Mouse (Mus musculus) limb, embryonic 10.5 days (tissue): ENCODE measurements at regions not wholly inside any gene's neighbourhood (a gene's known extent, or its start where the extent isn't known, plus 50 kb on each side); places are given as distances from the start of the nearest gene placed in this dataset.

Experiments used
- DNase-seq: peaks from one replicate; pipeline ENCODE4 v3.0.0-alpha.2; 2017; ENCODE audit warnings: low spot score
- H3K27ac ChIP-seq: fragments of 300-500 bp; sonication (generic); 2 replicates; pipeline ENCODE4 v1.5.1; 2016; ENCODE audit warnings: mild to moderate bottlenecking
- H3K27me3 ChIP-seq: fragments of 300-500 bp; sonication (generic); 2 replicates; pipeline ENCODE4 v1.6.1; 2016; ENCODE audit warnings: low read depth, mild to moderate bottlenecking; ENCODE audit not compliant: poor library complexity, severe bottlenecking
- H3K36me3 ChIP-seq: fragments of 300-500 bp; sonication (generic); 2 replicates; pipeline ENCODE4 v1.6.1; 2016; ENCODE audit warnings: mild to moderate bottlenecking, moderate library complexity
- H3K4me1 ChIP-seq: fragments of 300-500 bp; sonication (generic); 2 replicates; pipeline ENCODE4 v1.6.1; 2016
- H3K4me3 ChIP-seq: fragments of 300-500 bp; sonication (generic); 2 replicates; pipeline ENCODE4 v1.5.1; 2016; ENCODE audit warnings: mild to moderate bottlenecking, moderate library complexity
- H3K9me3 ChIP-seq: fragments of 300-500 bp; sonication (generic); replicated peaks from 2 replicates; pipeline ENCODE4 v1.6.1; 2016; ENCODE audit warnings: mild to moderate bottlenecking
- WGBS: fragments of 180-500 bp; shearing (Covaris S2); methylation state at CpG from one replicate; pipeline ENCODE4 v1.1.7; 2016; 5-methylcytosine and 5-hydroxymethylcytosine counted together

GRCm38 (mm10) chr5:15773839-15774238, 59.8 kb upstream of the Speer4c start:
- H3K27me3 ChIP-seq, result no peaks in the 10 kb centered on the region
- WGBS, result 48% methylated on average over 3 of the region's 3 CpGs
- DNase-seq, result no peak
- H3K4me1 ChIP-seq, result no peaks in the 10 kb centered on the region
- H3K36me3 ChIP-seq, result no peaks in the 10 kb centered on the region
- no peak overlapping the region for H3K27ac ChIP-seq
- H3K4me3 ChIP-seq, result no peak overlapping the region
- H3K9me3 ChIP-seq, result no peaks in the 10 kb centered on the region

- H3K27me3 ChIP-seq, result no peaks in the 10 kb centered on the region
- no peak for DNase-seq
- no peaks in the 10 kb centered on the region for H3K4me1 ChIP-seq
- WGBS, result 32% methylated on average over 3 of the region's 3 CpGs
- H3K27ac ChIP-seq, result no peak overlapping the region
- no peaks in the 10 kb centered on the region for H3K36me3 ChIP-seq
- no peaks in the 10 kb centered on the region for H3K9me3 ChIP-seq
- no peak overlapping the region for H3K4me3 ChIP-seq
Observed at GRCm38 (mm10) chr5:15774567-15774966, 60.5 kb upstream of the Speer4c start.

- 91% methylated on average over 3 of the region's 3 CpGs for WGBS
- H3K36me3 ChIP-seq, result no peaks in the 10 kb centered on the region
- no peak overlapping the region for H3K27ac ChIP-seq
- H3K27me3 ChIP-seq, result no peaks in the 10 kb centered on the region
- H3K9me3 ChIP-seq, result no peaks in the 10 kb centered on the region
- H3K4me3 ChIP-seq, result no peak overlapping the region
- no peaks in the 10 kb centered on the region for H3K4me1 ChIP-seq
- DNase-seq, result no peak
Observed at GRCm38 (mm10) chr5:15776106-15776505, 62.0 kb upstream of the Speer4c start.

- no peaks in the 10 kb centered on the region for H3K27me3 ChIP-seq
- H3K4me1 ChIP-seq, result no peaks in the 10 kb centered on the region
- WGBS, result 92% methylated on average over 5 of the region's 5 CpGs
- no peak overlapping the region for H3K4me3 ChIP-seq
- no peaks in the 10 kb centered on the region for H3K9me3 ChIP-seq
- H3K36me3 ChIP-seq, result no peaks in the 10 kb centered on the region
- no peak overlapping the region for H3K27ac ChIP-seq
- no peak for DNase-seq
Observed at GRCm38 (mm10) chr5:15803583-15803982, 89.5 kb upstream of the Speer4c start.

GRCm38 (mm10) chr5:15816864-15817263, 102.8 kb upstream of the Speer4c start:
- H3K9me3 ChIP-seq, result no peaks in the 10 kb centered on the region
- WGBS, result 79% methylated on average over 3 of the region's 3 CpGs
- no peaks in the 10 kb centered on the region for H3K4me1 ChIP-seq

GRCm38 (mm10) chr5:15817366-15817765, 103.3 kb upstream of the Speer4c start:
- Histone ChIP-seq H3K4me3 (no peak overlapping the region), H3K27ac (no peak overlapping the region), H3K27me3 (no peaks in the 10 kb centered on the region), H3K9me3 (no peaks in the 10 kb centered on the region), H3K36me3 (no peaks in the 10 kb centered on the region), H3K4me1 (no peaks in the 10 kb centered on the region)
- 55% methylated on average over 3 of the region's 3 CpGs for WGBS
- no peak for DNase-seq

More at GRCm38 (mm10) chr5:15816864-15817263, 102.8 kb upstream of the Speer4c start:
- H3K4me3 ChIP-seq, result no peak overlapping the region
- DNase-seq, result no peak
- H3K27ac ChIP-seq, result no peak overlapping the region
- no peaks in the 10 kb centered on the region for H3K27me3 ChIP-seq
- no peaks in the 10 kb centered on the region for H3K36me3 ChIP-seq

- H3K4me1 ChIP-seq, result no peaks in the 10 kb centered on the region
- H3K27me3 ChIP-seq, result no peaks in the 10 kb centered on the region
- WGBS, result 81% methylated on average over 3 of the region's 3 CpGs
- no peaks in the 10 kb centered on the region for H3K36me3 ChIP-seq
- no peaks in the 10 kb centered on the region for H3K9me3 ChIP-seq
- no peak for DNase-seq
- no peak overlapping the region for H3K4me3 ChIP-seq
- H3K27ac ChIP-seq, result no peak overlapping the region
Observed at GRCm38 (mm10) chr5:15822989-15823388, 108.9 kb upstream of the Speer4c start.

- Histone ChIP-seq H3K27me3 (no peaks in the 10 kb centered on the region), H3K9me3 (0 out of 2 replicates have a peak, but pooled peaks cover 2% of the 10 kb centered on the region), H3K27ac (no peak overlapping the region), H3K36me3 (no peaks in the 10 kb centered on the region), H3K4me3 (no peak overlapping the region), H3K4me1 (no peaks in the 10 kb centered on the region)
- WGBS, result 79% methylated on average over 1 of the region's 1 CpGs
- DNase-seq, result no peak
Observed at GRCm38 (mm10) chr5:15831527-15831926, 103.0 kb upstream of the Cacna2d1 start.

GRCm38 (mm10) chr5:15832338-15832737, 102.2 kb upstream of the Cacna2d1 start:
- no peaks in the 10 kb centered on the region for H3K36me3 ChIP-seq
- H3K27ac ChIP-seq, result no peak overlapping the region
- DNase-seq, result no peak
- H3K9me3 ChIP-seq, result 0 out of 2 replicates have a peak, but pooled peaks cover 2% of the 10 kb centered on the region
- no peaks in the 10 kb centered on the region for H3K4me1 ChIP-seq
- WGBS, result 95% methylated on average over 1 of the region's 1 CpGs
- H3K4me3 ChIP-seq, result no peak overlapping the region
- H3K27me3 ChIP-seq, result no peaks in the 10 kb centered on the region

- H3K27ac ChIP-seq, result no peak overlapping the region
- DNase-seq, result peak; percentile 76
- no peaks in the 10 kb centered on the region for H3K36me3 ChIP-seq
- no peak overlapping the region for H3K4me3 ChIP-seq
- no peaks in the 10 kb centered on the region for H3K9me3 ChIP-seq
- 40% methylated on average over 17 of the region's 17 CpGs for WGBS
- no peaks in the 10 kb centered on the region for H3K4me1 ChIP-seq
- H3K27me3 ChIP-seq, result no peaks in the 10 kb centered on the region
Observed at GRCm38 (mm10) chr5:15838108-15838972, 96.2 kb upstream of the Cacna2d1 start.

GRCm38 (mm10) chr5:15846790-15847189, 87.7 kb upstream of the Cacna2d1 start:
- Histone ChIP-seq H3K4me1 (peaks cover 4% of the 10 kb centered on the region; the same call in 1 of the 2 replicates), H3K36me3 (no peaks in the 10 kb centered on the region), H3K9me3 (no peaks in the 10 kb centered on the region), H3K4me3 (no peak overlapping the region), H3K27ac (no peak overlapping the region), H3K27me3 (no peaks in the 10 kb centered on the region)
- 88% methylated on average over 2 of the region's 2 CpGs for WGBS
- DNase-seq, result no peak

- Histone ChIP-seq H3K4me1 (peaks cover 4% of the 10 kb centered on the region; the same call in 1 of the 2 replicates), H3K27me3 (no peaks in the 10 kb centered on the region), H3K36me3 (no peaks in the 10 kb centered on the region), H3K4me3 (no peak overlapping the region), H3K27ac (no peak overlapping the region), H3K9me3 (no peaks in the 10 kb centered on the region)
- WGBS, result 91% methylated on average over 5 of the region's 5 CpGs
- no peak for DNase-seq
Observed at GRCm38 (mm10) chr5:15849520-15849919, 85.0 kb upstream of the Cacna2d1 start.

- no peak overlapping the region for H3K4me3 ChIP-seq
- H3K36me3 ChIP-seq, result no peaks in the 10 kb centered on the region
- peaks cover 4% of the 10 kb centered on the region; the same call in 1 of the 2 replicates for H3K4me1 ChIP-seq
- no peaks in the 10 kb centered on the region for H3K27me3 ChIP-seq
- no peak overlapping the region for H3K27ac ChIP-seq
- WGBS, result 61% methylated on average over 7 of the region's 7 CpGs
- no peaks in the 10 kb centered on the region for H3K9me3 ChIP-seq
- DNase-seq, result peak; percentile 46
Observed at GRCm38 (mm10) chr5:15850126-15850801, 84.2 kb upstream of the Cacna2d1 start.
